Mouse (Mus musculus) splenic B cell, adult 2 months (primary cell): ENCODE results near the gene Sim2.

ENCODE experiments used
- DNase-seq: peaks from one replicate; pipeline ENCODE4 v3.0.0-alpha.2; 2011; ENCODE audit warnings: low read depth, low spot score
- H3K27me3 ChIP-seq: 2 replicates; pipeline ENCODE4 v1.6.1; 2012; ENCODE audit warnings: mild to moderate bottlenecking, low read length, moderate library complexity, mixed read lengths; ENCODE audit not compliant: control insufficient read depth, poor library complexity, insufficient read depth, severe bottlenecking
- H3K36me3 ChIP-seq: 2 replicates; pipeline ENCODE4 v1.6.1; 2012; ENCODE audit warnings: mild to moderate bottlenecking, low read length, moderate library complexity, mixed read lengths; ENCODE audit not compliant: control insufficient read depth, poor library complexity, insufficient read depth, severe bottlenecking

The Sim2 gene

DNA sequence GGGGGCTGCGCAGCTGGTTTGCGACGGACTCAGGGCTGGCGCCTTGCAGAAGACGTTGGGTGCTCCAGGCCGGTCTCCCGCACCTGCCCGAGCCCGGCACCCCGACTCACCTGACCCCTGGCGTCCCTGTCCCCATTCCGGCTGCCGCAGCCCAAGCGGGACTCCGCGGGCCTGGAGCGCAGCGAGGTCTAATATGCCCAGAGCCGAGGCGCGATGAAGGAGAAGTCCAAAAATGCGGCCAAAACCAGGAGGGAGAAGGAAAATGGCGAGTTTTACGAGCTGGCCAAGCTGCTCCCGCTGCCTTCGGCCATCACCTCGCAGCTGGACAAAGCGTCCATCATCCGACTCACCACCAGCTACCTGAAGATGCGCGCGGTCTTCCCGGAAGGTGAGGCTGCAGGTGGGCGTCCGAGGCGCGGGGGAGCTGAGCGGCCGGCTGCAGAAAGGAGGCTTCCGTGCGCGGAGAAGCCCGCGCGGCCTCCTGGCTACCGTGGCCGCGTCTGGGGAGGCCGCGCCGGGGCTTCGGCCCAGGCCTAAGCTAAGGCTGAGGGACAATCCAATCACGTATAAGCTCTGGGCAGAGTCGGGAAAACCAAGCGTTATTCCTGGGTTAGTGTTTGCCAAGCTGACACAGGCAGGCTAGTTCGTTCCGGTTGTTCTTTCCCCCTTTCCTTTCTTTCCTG is 1.0 kb downstream of the Sim2 start:
- peaks cover 3% of the 10 kb centered on the region for H3K27me3 ChIP-seq
- DNase-seq: peak; percentile 15

DNA sequence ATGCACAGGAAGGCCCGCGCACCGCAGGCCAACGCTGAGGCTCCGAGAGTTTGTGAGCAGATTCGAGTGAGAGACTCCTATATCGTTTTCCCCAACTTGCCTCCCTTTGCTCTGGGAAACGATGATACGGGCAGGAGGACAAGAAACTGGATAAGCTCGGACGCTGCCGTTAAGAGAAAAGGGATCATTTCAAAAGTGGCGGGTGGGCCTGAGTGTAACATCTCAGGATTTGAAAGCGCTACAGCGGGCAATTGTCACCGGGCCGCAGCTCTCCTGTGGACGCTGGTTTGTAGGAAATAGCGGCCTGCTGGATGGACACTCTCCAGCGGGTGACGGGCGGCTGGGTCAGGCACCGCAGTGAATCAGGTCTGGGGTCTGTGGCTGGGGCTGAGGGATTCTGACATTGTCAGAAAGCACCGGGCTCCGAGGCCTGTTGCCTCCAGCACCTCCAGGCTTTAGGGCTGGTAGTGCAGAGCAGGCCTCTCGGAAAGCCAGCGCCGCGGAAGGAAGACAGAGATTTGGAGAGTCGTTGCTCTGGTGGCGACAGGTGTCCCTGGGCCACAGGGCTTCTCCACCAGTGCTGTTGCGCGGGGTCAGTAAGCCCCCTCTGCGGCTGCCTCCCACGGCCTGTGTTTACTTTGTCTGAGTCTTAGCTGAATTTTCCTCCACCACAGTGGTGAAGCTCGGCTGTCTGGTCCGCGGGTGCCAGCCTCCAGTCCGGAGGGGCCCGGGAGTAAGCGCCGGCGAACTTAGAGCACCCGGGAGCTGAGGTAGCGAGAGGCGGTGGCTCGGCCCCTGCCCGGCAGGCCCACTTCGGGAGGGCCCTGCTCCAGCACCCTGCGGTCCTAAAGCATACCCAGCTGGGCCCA is 2.2 kb downstream of the Sim2 start:
- DNase-seq: peak; percentile 31
- Histone ChIP-seq H3K27me3 (no peaks in the 10 kb centered on the region; the same call in 1 of the 2 replicates), H3K36me3 (no peaks in the 10 kb centered on the region)

More for the DNA sequence above, 1.0 kb downstream of the Sim2 start:
- no peaks in the 10 kb centered on the region for H3K36me3 ChIP-seq

GRCm38 (mm10) chr16:94087570-94088225 is 3.0 kb downstream of the Sim2 start:
- Histone ChIP-seq H3K27me3 (peaks cover 3% of the 10 kb centered on the region; the same call in 1 of the 2 replicates), H3K36me3 (no peaks in the 10 kb centered on the region)
- DNase-seq: no peak

- DNase-seq: no peak
- no peaks in the 10 kb centered on the region for H3K36me3 ChIP-seq
- H3K27me3 ChIP-seq: peaks cover 3% of the 10 kb centered on the region; the same call in 1 of the 2 replicates
These were observed 3.6 kb downstream of the Sim2 start for GRCm38 (mm10) chr16:94088226-94088748.

- DNase-seq: no peak
- H3K27me3 ChIP-seq: peaks cover 3% of the 10 kb centered on the region; the same call in 1 of the 2 replicates
- H3K36me3 ChIP-seq: no peaks in the 10 kb centered on the region
These were observed 4.3 kb downstream of the Sim2 start for GRCm38 (mm10) chr16:94088819-94089692.

DNA sequence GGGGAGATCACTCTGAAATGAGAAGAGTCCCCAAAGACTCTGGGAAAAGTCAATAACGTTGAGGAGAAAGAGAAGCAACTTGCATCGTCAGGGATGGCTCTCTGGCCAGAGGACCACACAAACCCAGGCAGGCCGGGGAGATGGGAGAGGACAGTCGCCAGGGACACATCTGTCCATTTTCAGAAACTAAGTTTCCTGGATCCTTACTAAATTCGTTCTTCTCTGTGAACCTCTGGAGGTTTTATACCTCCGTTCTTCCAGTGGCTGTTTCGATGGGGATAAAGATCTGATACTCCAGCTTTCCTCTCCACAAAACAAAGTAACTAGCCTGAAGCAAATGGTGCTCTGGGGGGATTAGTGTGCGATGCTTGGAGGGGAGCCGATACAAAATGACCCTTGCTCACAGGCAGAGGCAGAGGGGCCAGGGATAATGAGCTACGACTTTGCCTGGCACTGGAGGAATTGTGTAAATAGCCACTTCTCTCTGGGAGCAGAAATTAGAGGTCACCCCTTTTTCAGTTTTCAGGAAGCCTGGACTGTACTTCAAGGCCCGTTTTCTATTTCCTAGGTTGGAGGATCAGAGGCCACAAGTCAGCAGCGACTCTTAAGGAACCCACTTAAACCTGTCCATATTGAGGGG is 7.9 kb downstream of the Sim2 start:
- no peak for DNase-seq
- Histone ChIP-seq H3K36me3 (no peaks in the 10 kb centered on the region), H3K27me3 (peaks cover 3% of the 10 kb centered on the region)

DNA sequence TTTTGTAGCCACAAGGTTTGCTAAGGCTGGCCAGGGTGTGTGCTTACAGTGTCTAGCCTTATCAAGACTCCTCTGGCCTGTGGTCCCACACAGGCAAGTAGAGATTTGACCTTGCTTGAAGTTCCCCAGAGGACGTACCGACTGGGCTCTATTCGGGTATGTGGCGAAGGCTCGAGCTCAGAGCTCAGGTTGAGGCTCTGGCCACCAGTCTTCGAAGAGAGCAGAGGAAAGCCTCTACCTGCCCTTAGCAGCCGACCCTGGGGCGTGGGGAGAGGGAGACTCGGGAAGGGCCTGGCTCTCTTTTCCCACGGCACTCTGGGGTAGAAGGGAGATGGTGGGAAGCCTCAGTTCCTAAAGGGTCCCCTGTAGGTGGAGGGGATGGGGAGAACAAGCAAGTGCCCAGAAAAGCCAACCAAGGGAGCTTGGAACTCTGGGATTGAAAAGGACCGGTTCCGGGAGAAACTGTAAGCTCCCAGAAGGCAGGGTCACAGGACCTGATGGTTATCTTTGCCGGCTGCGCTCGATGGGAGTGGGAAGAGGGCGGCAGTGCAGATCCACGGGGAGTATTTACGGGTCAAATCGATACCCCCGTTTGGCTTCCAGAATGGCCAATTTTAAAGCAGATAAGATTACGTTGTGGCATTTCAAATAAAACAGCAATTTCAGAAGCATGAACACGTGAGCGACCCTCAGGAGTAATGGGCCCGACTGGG is 8.6 kb downstream of the Sim2 start:
- Histone ChIP-seq H3K36me3 (no peaks in the 10 kb centered on the region), H3K27me3 (peaks cover 3% of the 10 kb centered on the region)
- no peak for DNase-seq

- Histone ChIP-seq H3K27me3 (peaks cover 3% of the 10 kb centered on the region), H3K36me3 (no peaks in the 10 kb centered on the region)
- DNase-seq: no peak
These were observed 9.7 kb downstream of the Sim2 start for GRCm38 (mm10) chr16:94094251-94095108.

GRCm38 (mm10) chr16:94095109-94095822 is 10.5 kb downstream of the Sim2 start:
- Histone ChIP-seq H3K36me3 (no peaks in the 10 kb centered on the region), H3K27me3 (peaks cover 3% of the 10 kb centered on the region)
- DNase-seq: peak; percentile 42

DNA sequence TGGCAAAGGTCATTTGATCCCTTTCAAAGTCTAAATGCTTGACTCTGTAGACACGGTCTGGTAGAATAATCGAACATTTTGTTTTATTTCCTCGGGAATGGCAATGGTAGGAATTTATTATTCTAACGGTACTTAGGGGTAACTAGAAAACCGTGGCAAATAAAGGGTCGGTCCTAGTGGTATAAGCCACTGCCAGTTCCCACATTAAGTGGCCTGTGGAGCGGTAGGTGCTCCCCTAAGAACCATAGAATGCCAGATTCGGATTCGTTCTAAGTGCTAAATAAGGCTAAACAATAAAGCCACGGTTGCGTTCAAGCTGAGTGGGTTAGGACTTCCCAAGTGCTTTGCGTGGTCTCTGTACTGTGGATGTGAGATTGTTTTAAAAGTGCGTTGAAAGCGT is 11.7 kb downstream of the Sim2 start:
- DNase-seq: peak; percentile 30
- H3K27me3 ChIP-seq: peaks cover 3% of the 10 kb centered on the region

DNA sequence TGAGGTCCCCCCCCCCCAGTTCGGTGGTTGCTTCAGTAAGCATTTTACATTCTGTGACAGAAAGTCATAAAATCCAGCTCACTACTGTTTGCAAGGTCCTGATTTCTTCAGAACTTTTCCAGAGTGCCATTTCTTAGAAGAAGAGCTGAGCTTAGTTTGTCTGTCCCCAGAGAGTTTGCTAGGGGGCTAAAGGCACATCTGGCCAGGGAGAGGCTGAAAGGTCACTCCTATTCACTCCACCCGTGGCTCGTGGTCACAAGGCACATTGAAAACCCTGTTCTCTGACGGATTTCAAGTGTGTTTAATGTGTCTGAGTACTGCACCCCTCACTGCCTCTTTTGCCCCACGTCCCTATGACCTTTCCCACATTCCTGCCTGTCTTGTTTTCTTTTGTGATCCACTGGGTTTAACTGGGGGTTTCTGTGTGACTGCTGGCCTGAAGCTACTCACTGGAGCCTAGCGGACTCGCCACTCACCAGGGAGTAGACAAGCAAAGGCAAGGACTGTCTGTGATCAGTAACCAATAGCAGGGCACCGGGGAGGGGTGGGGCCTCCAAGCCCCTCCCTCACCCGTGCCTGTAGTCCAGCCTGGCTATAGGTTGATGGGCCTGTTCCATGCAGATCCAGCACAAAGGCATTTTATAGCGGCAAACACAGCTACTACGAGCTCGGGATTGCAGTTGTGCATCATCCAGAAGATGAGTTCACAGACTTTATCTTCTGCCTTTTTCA is 13.2 kb downstream of the Sim2 start:
- Histone ChIP-seq H3K36me3 (no peaks in the 10 kb centered on the region), H3K27me3 (no peaks in the 10 kb centered on the region; the same call in none of the 2 replicates)
- DNase-seq: no peak

More for the DNA sequence above, 11.7 kb downstream of the Sim2 start:
- no peaks in the 10 kb centered on the region for H3K36me3 ChIP-seq
